Mouse (Mus musculus): ENCODE data around the gene Eif3a. TPM values are rescaled to one million over a fixed set of nuclear protein-coding genes. Genes with fewer than 3 reads are reported as not detected.

Gene Eif3a
- polyA plus RNA-seq (2015; fragmentation: Illumina TruSeq; extraction: RNeasy Lipid Tissue Mini Kit (QIAGEN cat#74804); ENCODE audit: insufficient read depth, low read depth, low replicate concordance) = 51.6 TPM

GRCm38 (mm10) chr19:60790551-60791161 is at the start of gene Eif3a:
TSS of gene Eif3a (minus strand) at chr19:60790658.

DNA sequence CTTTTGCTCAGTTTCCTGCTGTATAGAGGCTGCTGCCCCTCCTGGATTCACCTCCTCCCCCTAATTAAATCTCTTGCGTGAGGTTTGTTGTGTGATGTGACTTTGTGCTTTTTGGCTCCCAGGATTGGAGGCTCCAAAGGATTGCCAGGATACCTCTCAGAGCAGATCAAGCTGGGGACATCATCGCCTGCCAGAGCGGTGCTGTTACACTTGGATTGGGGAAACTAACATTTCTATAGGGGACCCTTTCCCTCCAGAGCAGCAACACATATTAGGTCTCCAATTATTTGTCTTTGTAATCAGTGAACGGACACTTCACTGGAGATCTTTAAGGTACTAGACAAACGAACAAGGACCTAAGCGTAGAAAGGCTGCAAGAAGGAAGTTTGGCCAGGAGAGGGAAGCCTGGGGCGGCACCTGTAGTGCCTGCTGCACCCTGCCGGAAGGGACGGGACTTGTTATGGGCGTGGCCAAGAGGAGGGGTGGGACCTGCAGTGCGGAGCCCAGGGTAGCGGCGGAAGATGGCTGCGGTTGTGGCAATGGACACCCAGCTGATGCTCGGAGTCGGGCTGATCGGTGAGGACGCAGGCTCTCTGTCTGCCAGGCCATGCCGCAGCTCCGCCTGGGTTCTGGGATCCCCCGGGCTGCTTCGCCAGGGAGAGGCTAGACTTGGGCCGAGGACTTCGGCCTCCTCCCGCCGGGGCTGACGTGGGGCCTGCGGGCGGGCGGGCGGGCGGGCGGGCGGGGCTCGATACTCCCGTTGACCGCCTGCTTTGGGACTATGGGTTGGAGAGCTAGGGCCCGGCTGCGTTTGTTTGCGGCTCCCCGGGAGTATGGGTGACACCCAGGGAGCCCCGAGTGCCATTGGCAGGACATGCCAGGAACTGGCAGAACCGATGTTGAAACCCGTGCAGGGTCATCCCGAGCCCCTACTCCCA is 20.9 kb upstream of the Eif3a start, which contains the start of gene Fam45a:
Gene Fam45a (plus strand): TSS at position 488 of the 938 bp plus-strand sequence.

DNA sequence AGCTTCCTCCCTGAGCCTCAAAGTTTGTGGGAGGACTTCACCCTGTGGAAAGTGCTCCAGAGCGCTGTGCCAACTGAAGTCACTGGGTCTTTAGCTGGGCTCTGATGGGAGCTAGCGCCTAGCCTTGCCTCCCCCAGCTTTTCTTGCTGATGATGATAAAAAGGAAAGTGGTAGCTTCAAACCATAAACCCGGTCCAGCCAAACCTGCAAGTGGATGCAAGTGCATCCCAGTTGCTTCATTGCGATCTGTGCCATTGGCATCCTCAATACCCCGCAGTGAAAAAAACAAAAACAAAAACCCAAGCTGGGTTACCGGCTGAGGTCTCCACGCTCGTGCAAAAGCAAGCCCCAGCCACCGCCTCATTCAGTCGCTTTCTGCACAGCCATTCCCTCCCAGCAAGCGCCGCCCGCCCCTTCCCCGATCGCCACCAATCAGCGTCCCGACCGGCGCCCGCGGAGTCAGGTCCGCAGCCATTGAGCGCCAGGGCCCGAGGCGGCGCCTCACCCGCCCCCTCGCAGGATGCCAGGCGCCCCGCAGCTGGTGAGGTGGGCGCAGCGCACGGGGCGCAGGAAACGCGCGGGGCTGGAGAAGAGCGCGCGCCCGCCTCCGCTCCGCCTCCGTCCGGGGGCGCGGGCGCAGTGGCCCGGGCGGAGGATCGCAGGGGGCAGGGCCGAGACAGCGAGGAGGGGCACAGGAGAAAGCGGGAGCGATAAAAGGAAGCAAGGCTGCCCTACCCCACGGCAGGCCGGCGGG is 34.8 kb downstream of the Eif3a start, which contains the start of gene Nanos1:
Gene Nanos1 (plus strand): TSS at position 550 of the 754 bp plus-strand sequence.

Other genes with a start within 250 kb of the Eif3a start
- gene Cacul1, start 209.6 kb downstream of the Eif3a start, polyA plus RNA-seq (2015; fragmentation: Illumina TruSeq; extraction: RNeasy Lipid Tissue Mini Kit (QIAGEN cat#74804); ENCODE audit: insufficient read depth, low read depth, low replicate concordance) = 4.8 TPM
- 0.20 TPM for gene Nanos1, start 34.7 kb downstream of the Eif3a start, polyA plus RNA-seq (2015; fragmentation: Illumina TruSeq; extraction: RNeasy Lipid Tissue Mini Kit (QIAGEN cat#74804); ENCODE audit: insufficient read depth, low read depth, low replicate concordance)
- 5.9 TPM for gene Fam45a, start 20.9 kb upstream of the Eif3a start, polyA plus RNA-seq (2015; fragmentation: Illumina TruSeq; extraction: RNeasy Lipid Tissue Mini Kit (QIAGEN cat#74804); ENCODE audit: insufficient read depth, low read depth, low replicate concordance)
- gene Sfxn4, start 70.8 kb upstream of the Eif3a start, polyA plus RNA-seq (2015; fragmentation: Illumina TruSeq; extraction: RNeasy Lipid Tissue Mini Kit (QIAGEN cat#74804); ENCODE audit: insufficient read depth, low read depth, low replicate concordance) = 1.5 TPM
- 15.9 TPM for gene Prdx3, start 83.9 kb upstream of the Eif3a start, polyA plus RNA-seq (2015; fragmentation: Illumina TruSeq; extraction: RNeasy Lipid Tissue Mini Kit (QIAGEN cat#74804); ENCODE audit: insufficient read depth, low read depth, low replicate concordance)
- gene Grk5, start 99.1 kb upstream of the Eif3a start, polyA plus RNA-seq (2015; fragmentation: Illumina TruSeq; extraction: RNeasy Lipid Tissue Mini Kit (QIAGEN cat#74804); ENCODE audit: insufficient read depth, low read depth, low replicate concordance) = 5.2 TPM